Mouse (Mus musculus): ENCODE measurements around the gene Nhs.
A peak's percentile ranks its signal among the peaks of the same experiment; 100 is the strongest.

The Nhs gene

DNA sequence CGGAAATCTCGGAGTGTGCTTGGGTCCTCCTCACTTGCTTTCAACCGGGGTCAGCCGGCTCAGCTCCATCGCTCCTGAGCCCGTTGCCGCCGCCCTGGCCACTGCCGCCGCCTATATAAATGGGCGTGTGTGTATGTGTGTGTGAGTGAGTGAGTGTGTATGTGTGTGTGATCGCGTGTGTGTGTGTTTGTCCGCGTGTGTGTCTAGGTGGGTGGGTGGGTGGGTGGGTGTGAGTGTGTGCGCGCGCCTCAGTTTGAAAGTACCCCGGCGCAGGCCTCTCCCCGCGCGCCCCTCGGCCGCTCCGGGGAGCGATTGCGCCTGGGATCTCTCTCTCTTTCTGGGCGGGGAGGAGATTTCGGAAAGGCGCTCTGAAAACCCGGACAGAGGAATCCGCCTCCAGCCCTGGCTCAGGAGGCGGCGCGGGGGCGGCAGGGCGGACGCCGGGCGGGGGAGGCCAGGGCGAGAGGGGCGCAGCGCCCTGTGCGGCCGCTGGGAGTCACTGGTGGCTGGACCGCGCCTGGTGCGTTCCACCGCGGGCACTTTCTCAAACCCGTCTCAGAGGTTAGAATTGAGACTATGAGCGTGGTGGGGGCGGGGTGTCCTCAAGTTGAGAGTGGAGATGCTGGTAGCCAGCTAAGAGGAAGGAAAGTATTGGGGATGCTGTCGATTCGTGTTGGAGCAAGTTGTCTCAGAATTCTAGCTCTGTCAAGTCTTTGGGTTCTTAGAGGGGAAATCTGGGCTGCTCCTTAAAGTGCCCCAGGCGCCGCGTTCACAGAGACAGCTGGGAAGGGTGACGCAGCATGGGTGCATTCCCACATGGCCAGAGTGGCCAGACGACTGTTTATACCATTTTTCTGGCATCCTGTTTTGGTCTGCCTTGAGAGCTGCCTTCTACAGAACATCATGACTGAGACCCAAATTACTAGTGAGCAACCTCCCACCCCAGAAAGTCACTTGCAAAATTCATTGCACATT, at the start of gene Nhs:
Gene Nhs (minus strand): TSS at position 94 of the 975 bp plus-strand sequence.
- peak; percentile 81 to 89 for DNase-seq

DNA sequence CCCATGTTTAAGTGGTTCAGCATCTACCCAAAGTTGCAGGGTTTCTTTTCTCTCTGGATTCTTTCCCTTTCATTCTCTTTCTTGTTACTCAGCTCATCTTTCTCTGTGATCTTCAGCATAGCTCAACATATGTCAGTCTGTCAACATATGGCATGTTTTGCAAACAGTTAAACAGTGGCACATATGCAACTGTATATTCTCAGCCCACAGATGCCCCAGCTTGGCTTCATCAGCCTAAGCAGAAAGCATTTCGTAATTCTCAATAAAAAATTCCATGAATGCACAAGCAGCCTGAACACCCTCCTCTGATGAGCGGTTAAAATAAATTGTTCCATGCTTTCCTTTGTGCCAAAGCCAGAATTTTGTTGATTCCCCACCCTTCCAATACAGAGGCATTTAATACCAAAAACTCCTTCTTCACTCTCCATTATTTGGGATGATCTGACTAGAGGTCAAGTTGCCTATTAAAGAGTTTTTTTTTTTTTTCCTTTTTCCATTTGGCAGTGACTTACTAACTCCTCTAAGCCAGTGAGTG, 46.9 kb upstream of the Nhs start:
- DNase-seq, result no peak

DNA sequence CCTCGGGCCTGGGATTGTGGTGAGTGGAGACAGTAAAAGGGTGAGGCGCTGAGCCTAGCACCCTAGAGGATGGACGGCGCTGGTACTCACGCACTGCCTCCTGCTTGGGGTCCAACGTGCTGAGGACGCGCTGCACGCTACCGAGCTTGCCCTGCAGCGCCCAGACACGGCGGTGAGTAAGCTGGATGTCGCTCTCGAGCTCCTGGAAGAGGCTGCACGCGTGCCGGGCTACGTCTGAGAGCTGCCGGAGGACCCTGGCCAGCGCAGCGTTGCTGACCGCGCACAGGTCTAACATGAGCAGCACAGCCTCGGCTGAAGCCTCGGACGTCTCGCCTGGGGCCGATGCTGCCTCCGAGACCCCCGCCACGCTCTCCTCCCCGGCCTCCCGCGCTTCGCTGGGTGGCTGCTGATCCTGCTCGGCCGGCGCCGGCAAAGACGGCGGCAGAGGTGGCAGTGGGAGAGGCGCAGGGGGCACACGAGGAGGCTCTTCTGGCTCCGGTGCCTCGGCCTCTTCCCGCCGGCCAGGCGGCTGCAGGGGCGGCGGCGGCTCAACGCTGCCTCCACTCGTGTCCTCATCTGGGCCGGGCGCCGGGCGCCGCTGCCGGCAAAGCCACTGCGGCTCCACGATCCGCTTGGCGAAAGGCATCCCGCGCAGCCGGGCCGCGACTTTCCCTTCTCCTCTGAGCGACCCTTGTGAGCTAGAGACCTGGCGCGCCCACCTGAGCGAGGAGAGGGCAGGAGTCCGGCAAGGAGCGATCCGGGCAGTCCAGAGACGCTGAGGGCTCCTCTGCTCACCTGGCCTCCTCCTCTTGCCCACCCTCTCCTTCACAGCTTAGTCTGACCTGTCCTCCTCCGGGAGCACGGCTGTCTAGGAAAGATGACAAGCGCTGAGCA, 540 bp downstream of the Nhs start:
- DNase-seq, result peak; percentile 20 to 50

DNA sequence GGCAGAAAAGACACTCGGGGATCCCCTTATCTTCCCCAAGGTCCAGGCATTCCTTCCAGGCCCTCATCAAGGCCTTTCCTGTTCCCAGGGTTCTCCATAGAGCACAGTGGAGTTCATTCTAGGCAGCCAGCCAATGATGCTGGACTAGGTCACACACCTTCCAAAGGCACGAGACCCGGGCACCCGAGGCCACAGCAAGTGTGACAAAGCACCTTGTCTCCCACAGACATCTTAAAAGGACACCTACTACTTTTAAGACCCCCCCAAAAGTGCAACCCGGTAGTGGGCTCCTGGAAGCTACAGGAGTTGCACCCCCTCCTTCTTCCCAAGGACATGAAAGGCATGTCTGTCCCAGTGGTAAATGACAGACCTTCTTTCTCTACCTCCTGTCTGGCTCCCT, 1.4 kb downstream of the Nhs start:
- DNase-seq, result no peak

DNA sequence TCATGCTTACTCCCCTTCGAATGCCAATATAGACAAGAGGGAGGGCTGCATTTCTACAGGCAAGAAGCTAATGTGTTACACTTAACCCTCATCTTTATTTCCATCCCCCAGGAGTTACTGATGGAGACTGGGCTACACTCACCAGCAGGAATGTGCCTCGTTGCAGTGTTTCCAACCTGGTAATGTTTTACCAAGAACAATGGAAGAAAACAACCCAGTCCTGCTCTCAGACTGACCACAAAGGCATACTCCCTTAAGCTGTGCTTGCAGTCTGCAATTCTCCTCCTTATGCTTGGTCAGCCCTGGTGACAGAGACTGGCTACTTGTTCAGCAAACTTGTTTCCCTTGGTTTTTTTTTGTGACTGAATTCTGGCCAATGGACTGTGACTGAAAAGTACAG, 21.7 kb downstream of the Nhs start:
- DNase-seq, result no peak

DNA sequence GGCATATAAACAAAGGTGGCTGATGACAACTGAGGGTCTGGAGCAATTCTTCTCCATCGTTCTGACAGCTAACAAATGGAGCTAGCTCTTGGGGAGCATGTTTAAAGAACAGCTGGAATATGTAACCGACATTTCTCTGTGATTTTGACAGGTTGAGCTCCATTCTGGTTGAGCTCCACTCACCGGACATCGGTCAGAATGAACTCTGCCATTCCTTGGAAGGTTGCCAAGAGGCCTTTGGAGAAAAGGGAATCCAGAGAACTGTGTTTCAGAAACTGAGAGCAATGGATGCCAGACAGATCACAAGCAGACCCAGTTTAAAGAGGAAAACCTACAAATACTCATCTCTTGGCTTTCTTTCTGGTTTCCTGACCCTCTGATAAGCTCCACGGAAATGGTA, 46.3 kb downstream of the Nhs start:
- DNase-seq, result peak; percentile 9 to 21

DNA sequence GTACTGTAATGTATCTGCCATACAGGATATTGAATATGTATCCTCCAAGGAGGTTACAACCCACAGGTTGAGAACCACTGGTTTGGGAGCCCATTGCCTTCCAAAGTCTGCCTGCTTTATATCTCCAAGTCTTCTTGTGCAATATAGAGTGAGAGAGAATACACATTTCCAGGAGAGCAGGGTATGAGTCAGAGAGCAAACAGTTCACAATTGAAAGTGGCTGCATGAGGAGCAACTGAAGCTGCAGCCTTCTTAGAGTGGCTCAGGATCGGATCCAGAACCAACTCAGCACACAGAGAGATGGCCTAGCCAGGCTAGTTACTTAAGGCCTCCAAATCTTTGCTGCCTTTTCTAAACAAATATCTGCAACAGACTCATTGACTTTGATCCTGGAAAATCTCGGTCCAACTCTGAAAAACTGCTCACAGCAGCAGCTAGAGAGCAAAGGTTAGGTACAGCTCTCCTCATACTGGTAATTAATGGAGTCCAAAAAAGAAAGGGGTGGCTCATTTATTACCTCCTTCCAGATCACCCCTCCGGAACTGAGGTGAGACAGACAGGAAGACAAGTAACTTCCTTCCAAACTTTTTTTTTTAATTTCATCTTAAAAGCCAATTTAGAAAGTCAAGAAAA, 56.6 kb downstream of the Nhs start:
- peak in 1 of 2 experiments; percentile 22 for DNase-seq

DNA sequence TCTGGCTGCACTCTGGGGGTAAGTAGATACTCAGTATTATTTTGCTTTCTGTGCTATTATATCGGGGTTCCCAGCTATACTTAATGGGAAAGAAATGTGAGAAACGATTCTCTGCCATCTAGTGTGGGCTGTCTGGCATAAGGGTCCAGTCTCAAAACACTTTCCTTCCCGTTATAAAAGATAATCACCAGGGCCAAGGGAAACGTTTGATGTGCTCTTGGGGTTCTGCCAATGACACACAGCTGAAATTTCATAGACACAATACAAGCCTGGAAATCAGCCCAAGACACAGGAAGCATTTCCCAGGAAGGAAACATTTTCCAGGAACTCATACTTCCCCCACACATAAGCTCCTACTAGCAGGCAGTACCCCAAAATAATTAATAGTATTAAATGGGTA, 61.2 kb downstream of the Nhs start:
- DNase-seq, result peak; percentile 6 to 22

DNA sequence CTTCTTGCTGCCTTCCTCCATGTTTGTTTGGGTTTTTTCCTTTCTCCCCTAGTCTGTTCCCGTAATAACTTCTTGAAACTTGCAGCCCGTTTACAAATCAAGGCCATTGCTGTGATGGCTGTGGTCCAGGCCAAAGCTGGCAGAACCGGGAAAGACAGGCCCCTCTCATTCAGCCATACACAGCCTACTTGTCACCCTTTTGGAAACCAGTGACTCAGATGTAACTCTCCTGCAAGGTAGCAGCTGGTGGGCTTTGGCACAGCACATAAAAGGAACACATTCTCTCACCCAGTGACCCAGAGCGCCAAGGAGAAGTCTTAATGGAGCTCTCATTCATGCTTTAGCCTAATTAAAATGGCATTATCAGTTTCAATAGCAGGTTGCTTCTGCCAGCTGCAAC, 72.2 kb downstream of the Nhs start:
- DNase-seq, result peak in 1 of 2 experiments; percentile 24

DNA sequence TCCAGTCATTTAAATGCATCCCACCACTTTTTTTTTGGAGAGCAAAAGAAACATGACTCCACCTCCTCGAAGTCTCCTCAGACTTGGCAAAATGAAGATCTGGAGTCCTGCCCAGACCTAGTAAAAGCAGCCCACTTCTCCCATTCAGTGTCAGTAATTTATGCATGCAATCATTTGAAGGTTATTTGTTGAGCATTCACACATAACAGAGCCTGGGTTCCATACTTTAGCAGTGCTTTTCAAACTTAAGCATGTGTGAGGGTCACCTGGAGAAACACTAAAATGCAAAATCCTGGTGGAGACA, 73.7 kb downstream of the Nhs start:
- peak in 1 of 2 experiments; percentile 17 for DNase-seq

DNA sequence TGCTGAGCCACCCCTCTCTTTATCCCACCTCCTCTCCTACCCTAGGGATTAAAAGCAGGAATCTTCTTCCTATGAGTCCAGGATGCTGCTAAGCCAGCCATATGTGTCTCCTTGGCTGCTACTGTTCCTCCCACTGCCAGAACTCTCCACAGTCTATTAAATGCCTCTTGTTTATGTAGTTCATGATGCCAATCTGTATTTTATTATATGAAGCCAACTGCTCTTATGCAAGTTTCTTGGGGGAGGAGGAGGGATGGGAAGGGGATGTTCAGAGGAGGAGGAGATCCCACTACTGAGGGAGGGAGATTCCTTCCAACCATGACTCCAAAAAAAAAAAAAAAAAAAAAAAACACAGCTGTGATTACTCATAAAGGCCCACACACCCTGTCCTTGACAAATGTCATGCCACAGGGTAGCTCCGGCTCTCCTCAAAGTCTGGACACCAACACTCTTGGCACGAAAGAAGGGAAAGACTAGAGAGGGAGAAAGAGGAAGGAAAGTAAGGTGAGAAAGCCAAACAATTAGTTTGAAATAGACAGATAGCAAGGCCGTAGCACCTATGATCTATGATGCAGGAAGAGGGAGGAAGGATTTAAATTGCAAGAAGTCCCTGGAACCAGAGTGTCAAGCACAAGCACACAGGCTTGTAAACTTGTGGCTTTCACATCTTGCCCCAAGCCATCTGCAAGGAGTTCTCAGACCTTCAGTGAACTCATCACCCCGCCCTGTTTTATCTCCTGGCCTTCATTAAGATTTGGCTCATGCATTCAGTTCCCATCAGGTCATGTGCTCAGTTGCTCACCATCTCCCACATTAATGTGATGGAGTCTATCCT, 74.3 kb downstream of the Nhs start:
- no peak for DNase-seq

DNA sequence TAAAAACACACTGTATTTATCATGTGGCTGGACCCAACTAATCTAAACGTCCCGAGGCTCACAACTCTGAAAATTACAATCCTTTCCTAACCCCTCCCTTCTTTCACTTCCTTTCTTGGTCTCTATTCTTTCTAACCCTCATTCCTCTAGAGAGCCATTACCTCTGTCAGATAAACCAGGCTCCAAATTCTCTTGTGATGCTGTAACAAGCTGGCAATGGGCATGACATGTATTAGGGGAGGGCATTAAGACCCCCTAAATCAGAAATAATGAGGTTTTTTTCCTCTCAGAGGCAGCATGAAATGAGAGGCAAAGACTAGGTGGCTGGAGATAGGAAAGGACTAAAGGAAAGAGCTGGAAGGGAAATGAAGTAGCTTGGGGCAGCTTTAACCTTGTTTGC, 96.4 kb downstream of the Nhs start:
- DNase-seq, result no peak

DNA sequence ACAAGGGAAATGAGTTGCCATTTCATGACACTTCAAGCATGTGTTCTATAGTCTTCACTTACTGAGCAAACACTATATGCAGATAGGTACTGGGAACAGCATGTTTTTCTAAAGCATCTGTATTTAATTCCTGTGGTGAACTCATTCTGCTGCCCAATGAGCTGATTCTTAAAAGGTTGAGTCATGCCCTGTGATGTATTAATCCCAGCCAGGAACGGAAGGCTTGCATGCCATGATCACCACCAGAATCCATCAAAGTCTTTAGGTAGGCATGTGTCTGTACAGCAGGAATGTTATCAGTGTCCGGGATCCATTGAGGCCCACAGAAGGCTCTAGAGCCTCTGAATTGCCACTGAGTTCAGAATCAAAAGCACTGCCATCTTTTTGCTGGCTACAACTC, 103.9 kb downstream of the Nhs start:
- no peak for DNase-seq

DNA sequence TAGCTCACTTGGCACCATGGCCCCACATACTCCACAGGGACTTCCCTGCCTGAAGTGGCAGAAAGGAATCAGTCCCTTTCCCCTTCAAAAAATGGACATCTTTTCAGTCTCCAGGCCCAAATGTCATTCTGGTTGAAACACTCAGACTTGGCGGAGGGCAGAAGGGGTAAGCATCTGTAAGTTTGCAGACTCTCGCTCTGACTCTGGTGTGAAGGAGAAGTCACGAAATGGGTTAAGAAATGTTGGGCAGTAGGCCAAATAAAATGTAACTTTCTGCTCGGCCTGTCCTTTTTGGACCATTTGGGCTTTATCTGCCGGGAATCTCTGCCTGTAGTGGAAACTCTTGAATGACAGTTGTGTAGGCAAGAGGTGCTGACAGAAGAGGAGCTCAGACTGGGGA, 106.0 kb downstream of the Nhs start:
- DNase-seq, result no peak

DNA sequence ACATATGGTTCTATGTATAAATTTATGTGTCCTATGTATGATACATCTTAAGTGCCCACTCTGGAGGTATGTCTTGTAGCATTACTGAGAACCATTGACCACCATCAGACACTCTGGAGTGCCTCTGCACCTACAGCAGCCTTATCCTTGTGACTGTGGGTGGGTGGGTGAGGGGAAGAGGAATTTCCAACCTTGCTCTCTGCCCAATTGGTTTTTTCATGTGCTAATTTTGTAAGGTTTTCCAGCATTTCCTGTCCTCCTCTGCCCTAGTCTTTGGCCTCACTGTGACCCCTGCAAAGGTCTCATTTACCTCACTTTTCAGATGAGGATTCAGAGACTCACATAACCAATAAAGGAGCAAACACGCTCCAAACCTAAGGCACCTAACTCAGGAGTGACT, 107.0 kb downstream of the Nhs start:
- no peak for DNase-seq

DNA sequence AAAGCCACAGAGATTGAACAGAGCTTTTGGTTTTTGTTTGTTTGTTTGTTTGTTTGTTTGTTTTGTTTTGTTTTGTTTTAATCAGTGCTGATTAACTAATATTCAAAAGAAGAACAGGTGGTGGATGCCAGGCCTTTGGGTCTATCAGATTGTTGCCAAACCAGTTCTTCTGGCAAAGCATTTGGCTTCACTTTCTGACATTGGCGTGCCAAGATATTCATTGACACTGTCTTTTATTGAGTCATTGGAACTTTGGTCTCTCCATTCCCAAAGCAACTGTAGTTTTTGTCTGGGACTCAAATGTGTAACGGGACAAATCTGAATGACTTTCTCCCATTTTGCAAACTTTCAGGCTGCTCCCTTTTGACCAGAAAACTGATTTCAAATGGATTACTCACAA, 109.9 kb downstream of the Nhs start:
- no peak for DNase-seq

DNA sequence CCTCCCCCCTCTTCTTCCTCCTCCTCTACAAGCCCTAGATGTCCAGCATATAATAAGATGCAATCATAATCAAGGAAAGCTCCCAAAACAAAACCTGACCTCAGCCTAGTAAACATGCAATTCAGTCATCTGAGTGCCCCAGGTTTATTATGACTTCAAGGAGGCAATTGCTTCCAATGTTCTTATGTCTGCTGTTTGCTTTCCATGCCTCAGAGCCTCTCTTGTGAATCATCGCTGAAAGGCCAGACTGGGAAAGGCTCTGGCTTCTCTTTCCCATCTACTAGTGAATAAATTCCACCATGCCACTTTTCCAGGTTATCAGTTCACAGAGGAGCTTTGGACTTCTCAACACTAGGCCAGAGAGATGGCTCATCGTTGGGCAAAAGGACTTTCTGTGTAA, 114.0 kb downstream of the Nhs start:
- DNase-seq, result no peak

DNA sequence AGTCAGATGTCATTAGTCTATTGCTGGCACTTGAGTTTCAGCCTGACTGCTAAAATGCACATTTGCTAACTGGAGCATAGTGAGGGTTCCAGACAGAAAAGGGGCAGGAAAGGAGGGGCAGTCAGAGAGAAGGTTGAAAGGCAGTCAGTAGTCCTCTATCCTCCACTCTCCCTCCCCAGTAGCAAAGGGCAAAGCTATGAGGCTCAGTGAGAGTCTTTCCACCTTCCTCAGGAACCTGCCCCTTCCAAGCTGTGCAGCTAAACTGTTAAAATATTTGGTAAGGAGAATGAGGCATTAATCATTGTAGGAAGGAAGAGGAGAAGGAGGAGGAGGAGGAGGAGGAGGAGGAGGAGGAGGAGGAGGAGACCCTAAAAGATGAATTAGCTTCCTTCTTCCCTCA, 115.4 kb downstream of the Nhs start:
- DNase-seq, result no peak

DNA sequence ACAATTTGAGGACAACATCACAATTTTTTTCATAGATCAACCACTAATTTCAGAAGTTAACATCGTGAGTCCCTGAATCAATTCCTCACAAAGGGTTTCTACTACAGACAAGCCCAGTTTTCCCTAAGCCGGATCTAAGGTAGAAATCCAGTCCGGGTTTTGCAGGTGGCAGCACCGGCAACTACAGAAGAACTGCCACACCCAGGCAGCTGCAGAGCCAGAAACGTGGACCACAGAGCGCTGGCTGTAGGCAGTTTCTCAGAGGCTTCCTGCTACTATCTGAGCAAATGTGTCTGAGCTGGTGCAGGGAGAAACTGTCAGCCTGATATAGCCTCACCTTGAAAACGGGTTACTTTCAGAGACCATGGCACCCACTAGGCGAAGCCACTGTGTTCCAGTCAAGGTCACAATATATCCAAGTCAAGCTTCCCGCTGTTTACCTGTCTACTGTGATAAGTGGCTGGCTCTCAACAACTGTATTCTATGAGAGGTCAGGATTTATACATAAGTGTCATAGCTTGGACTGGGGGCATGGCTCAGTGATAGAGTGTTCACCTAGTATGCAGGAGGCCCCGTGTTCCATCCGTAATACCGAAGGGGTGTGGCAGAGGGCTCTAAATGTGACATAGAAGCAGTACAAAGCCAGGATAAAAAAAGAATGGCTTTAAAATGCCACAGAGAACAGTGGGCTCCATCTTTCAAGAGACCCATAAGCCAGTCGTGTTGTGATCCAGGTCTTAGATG, 134.1 kb downstream of the Nhs start:
- DNase-seq, result peak; percentile 40 to 51

DNA sequence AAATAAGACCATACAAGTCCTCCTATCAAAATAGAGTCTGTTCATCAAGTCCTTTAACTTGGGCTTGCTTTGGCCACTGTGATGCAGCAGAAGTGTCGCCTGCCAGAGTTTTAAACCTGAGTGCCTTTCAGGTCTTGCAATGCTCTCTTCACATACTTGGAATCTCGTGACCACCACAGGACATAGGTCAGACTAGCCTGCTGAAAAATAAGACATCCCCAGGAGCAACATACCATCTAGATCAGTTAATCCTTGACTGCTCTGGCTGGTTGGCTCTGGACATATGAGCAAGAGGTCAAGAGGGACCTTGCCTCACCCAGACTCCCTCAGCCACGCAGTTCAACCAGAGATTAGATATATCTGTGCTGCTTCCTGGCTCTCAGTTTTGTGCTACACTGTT, 137.8 kb downstream of the Nhs start:
- DNase-seq, result no peak

DNA sequence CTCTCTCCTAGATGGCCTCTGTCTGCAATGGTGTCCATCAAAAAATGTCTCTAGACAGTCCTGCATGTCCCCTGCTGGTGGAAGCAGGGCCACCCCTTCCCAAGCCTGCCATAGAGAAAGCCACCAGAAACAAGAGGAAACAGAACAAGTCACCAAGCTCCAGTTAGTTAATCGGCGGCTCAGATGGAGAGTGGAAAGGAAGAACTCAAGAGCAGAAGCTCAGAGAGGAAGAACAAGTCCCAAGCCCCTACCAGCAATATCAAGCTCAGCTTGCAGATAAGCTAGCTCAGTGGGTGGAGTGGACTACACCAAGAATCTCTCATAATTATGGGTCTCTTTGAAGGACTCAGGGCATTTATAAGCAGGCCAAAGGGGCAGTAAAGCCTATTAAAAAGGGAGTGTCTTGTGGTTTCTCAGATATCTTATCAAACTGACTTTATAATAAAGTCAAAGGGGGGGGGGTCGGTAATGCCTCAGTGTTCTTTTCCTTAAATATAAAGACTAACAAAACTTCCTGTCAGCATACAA, 139.4 kb downstream of the Nhs start:
- no peak for DNase-seq
